Mouse (Mus musculus): ENCODE results near the gene Gm11562.

DNA sequence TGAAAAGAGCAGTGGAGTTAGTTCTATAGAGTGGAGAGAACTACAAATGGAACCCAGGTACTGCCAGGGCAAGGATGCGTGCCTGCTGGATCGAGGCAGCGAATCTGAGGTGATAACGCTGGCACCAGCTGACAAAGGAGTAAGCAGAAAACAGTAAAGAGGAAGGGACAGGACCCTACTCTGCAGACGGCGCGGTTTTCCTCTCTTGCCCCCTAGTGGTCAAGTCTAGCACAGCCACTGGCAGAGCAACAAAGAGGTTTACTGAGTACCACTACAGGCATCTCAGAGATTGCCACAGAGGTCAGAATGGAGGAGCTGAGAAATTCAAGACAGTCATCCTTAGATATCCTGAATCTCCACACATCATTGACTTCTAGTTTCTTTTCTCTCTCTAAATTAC is 46.1 kb downstream of the Gm11562 start:
- TF ChIP-seq CTCF (IDR thresholded peaks at IDR 0.05; ENCODE audit: borderline replicate concordance, insufficient read depth, low read length) (0 out of 2 replicates have a peak, but pooled peaks have one; percentile 46), POLR2A (IDR thresholded peaks at IDR 0.05; ENCODE audit: low read depth, low read length) (no peak)

Data from embryonic fibroblast, embryonic 13.5 days (primary cell).